In the genomic region with DNA sequence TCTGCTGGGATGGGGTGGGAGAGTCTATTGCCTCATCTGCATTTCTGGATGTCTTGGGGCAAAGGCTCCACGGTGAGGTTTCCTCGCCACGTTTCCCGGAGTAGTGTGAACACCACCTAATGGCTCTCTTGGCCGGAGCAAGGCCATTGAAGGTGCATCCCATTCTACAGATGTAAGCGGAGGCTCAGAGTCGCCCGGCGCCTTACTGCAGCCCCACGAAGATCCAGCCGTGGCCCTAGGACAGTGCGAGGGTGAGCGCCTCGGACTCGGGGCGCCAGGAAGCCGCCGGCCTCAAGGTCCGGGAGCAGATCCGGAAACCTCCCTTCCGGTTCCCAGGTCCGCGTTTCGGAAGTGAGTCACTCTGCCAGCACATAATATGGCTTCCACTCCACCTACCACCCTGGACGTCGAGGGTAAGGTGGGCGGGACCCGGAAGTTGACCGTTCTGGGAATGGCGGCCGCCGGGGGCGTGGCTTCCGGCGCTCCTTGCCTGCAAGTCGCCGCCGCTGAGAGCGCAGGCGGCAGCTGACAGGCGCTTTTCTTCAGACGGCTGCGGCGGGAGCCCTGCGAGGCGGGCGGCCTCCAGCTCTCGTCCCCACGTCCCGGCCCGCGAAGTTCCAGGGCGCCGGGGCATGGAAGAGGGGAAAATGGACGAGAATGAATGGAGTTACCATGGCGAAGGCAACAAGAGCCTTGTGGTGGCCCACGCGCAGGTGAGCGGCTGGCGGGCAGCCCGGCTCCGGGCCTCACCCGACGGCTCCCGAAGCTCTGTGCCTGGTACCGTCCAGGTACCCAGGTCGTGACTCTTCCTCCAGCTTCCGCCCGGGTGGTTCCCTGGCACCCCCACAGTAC, we compare ENCODE assay signal across 8 mouse cellular contexts. TPM values are rescaled to one million over a fixed set of nuclear protein-coding genes. Genes with fewer than 3 reads are reported as not detected.
DNase-seq lines count a peak whose midpoint lies in the region; ATAC-seq lines count a peak whose summit lies in the region.

A gene (plus strand): TSS at position 496 of the 852 bp plus-strand sequence.

- H3K4me1 ChIP-seq in heart, embryonic 10.5 days = peaks cover 22% of the 10 kb centered on the region
- peaks cover 32% of the 10 kb centered on the region for H3K4me1 ChIP-seq in kidney, embryonic 15.5 days

- H3K9ac ChIP-seq in kidney, embryonic 15.5 days = peak within 1 kb of the TSS; percentile 82

- peaks cover 5% of the 10 kb centered on the region; the same call in 1 of the 2 replicates for H3K27me3 ChIP-seq in heart, embryonic 10.5 days (ENCODE audit: insufficient read depth, poor library complexity, severe bottlenecking)
- H3K27me3 ChIP-seq in kidney, embryonic 15.5 days = 0 out of 2 replicates have a peak, but pooled peaks cover 3% of the 10 kb centered on the region

- no peaks in the 10 kb centered on the region for H3K9me3 ChIP-seq in heart, embryonic 10.5 days
- no peaks in the 10 kb centered on the region for H3K9me3 ChIP-seq in kidney, embryonic 15.5 days (replicated peaks)

- WGBS in heart, embryonic 10.5 days = under 1% methylated on average over 69 of the region's 69 CpGs
- under 1% methylated on average over 69 of the region's 69 CpGs for WGBS in kidney, embryonic 15.5 days

- DNase-seq in B cell, adult 2 months = peak; percentile 98
- DNase-seq in brain, adult 2 months (ENCODE audit: low read depth, low spot score) = peak; percentile 100
- peak; percentile 99 for DNase-seq in heart, embryonic 10.5 days (ENCODE audit: low spot score)
- peak; percentile 99 for DNase-seq in liver
- DNase-seq in spleen, postnatal 4 days (ENCODE audit: low spot score in 2 of 2) = peak; percentile 98

- peak; percentile 99 for ATAC-seq in erythroblast, adult 5-6 weeks (replicated peaks; ENCODE audit: low FRiP score, poor library complexity, severe bottlenecking)
- ATAC-seq in kidney, embryonic 15.5 days (replicated peaks; ENCODE audit: low FRiP score) = peak; percentile 99
- peak; percentile 98 for ATAC-seq in monocyte, adult 5-6 weeks (replicated peaks; ENCODE audit: insufficient number of reproducible peaks, low FRiP score, low TSS enrichment, poor library complexity, severe bottlenecking)

- H3K27ac ChIP-seq in heart, embryonic 10.5 days = peak within 1 kb of the TSS; percentile 95
- H3K27ac ChIP-seq in kidney, embryonic 15.5 days = peak within 1 kb of the TSS; percentile 86

- H3K4me3 ChIP-seq in heart, embryonic 10.5 days = peak within 1 kb of the TSS; percentile 91
- H3K4me3 ChIP-seq in kidney, embryonic 15.5 days (replicated peaks) = peak within 1 kb of the TSS; percentile 92

- H3K36me3 ChIP-seq in heart, embryonic 10.5 days = no peaks in the 10 kb centered on the region
- no peaks in the 10 kb centered on the region for H3K36me3 ChIP-seq in kidney, embryonic 15.5 days

- H3K4me2 ChIP-seq in kidney, embryonic 15.5 days = peak within 1 kb of the TSS; percentile 90

RNA-seq across cellular contexts. Expression of the gene that starts here (rescaled TPM):
- 1.5 and 1.9 TPM in 2 replicates for total RNA-seq in erythroblast, adult 5-6 weeks (2015; ENCODE audit: low replicate concordance)
- 1.5 and 5.7 TPM in 2 replicates for total RNA-seq in erythroblast, adult 5-6 weeks (2017; ENCODE audit: low replicate concordance)
- 15.8 and 18.5 TPM in 2 replicates for polyA plus RNA-seq in heart, embryonic 10.5 days (2016; fragmentation: Nextera tagmentation; extraction: Ambion mirVana)
- 16.5 and 17.9 TPM in 2 replicates for polyA plus RNA-seq in kidney, embryonic 15.5 days (2015; fragmentation: Nextera tagmentation; extraction: Ambion mirVana)
- 5.0 to 8.4 TPM (median 7.5 TPM) in 3 replicates for total RNA-seq in monocyte, adult 5-6 weeks (2017)

Comparison
In these comparisons a context has a peak if more than half of its experiments do, and no peak if none do; other contexts are left out.
1. Peak in every context shown above with its lines: DNase-seq, ATAC-seq, H3K4me3 ChIP-seq and H3K27ac ChIP-seq.